Mouse (Mus musculus) liver, embryonic 15.5 days (tissue): ENCODE measurements around the gene Grik1. TPM values are rescaled to one million over a fixed set of nuclear protein-coding genes. Genes with fewer than 3 reads are reported as not detected.

Source experiments
- ATAC-seq: fragments of 200-750 bp; cut with Nextera tagmentation; 2 replicates; pipeline ENCODE4 v1.8.0; 2017; ENCODE audit warnings: moderate number of reproducible peaks, mild to moderate bottlenecking, moderate library complexity; ENCODE audit not compliant: insufficient read depth
- H3K27ac ChIP-seq: fragments of 300-500 bp; sonication (generic); replicated peaks from 2 replicates; pipeline ENCODE4 v1.5.1; 2015; ENCODE audit warnings: mild to moderate bottlenecking, inconsistent platforms
- H3K27me3 ChIP-seq: fragments of 300-500 bp; sonication (generic); 2 replicates; pipeline ENCODE4 v1.6.1; 2015; ENCODE audit warnings: mild to moderate bottlenecking, inconsistent platforms
- H3K36me3 ChIP-seq: fragments of 300-500 bp; sonication (generic); replicated peaks from 2 replicates; pipeline ENCODE4 v1.6.1; 2015; ENCODE audit warnings: moderate library complexity, mild to moderate bottlenecking, inconsistent platforms
- H3K4me1 ChIP-seq: fragments of 300-500 bp; sonication (generic); replicated peaks from 2 replicates; pipeline ENCODE4 v1.6.1; 2015; ENCODE audit warnings: inconsistent platforms
- H3K4me2 ChIP-seq: fragments of 300-500 bp; sonication (generic); 2 replicates; pipeline ENCODE4 v1.6.1; 2015; ENCODE audit warnings: moderate library complexity, mild to moderate bottlenecking, inconsistent platforms
- H3K4me3 ChIP-seq: fragments of 300-500 bp; sonication (generic); replicated peaks from 2 replicates; pipeline ENCODE4 v1.5.1; 2015; ENCODE audit warnings: mild to moderate bottlenecking, inconsistent platforms
- H3K9ac ChIP-seq: fragments of 300-500 bp; sonication (generic); 2 replicates; pipeline ENCODE4 v1.6.1; 2015; ENCODE audit warnings: moderate library complexity, mild to moderate bottlenecking, inconsistent platforms
- H3K9me3 ChIP-seq: fragments of 300-500 bp; sonication (generic); replicated peaks from 2 replicates; pipeline ENCODE4 v1.6.1; 2016; ENCODE audit warnings: inconsistent platforms
- WGBS: fragments of 180-500 bp; shearing (Covaris S2); methylation state at CpG from one replicate; pipeline ENCODE4 v1.1.7; 2015; ENCODE audit warnings: mixed read lengths; ENCODE audit not compliant: insufficient replicate concordance; 5-methylcytosine and 5-hydroxymethylcytosine counted together
- polyA plus RNA-seq: library from polyadenylated mRNA; unstranded; fragments of >200 nt; fragmentation: Nextera tagmentation; extraction: Ambion mirVana; gene quantifications from 2 replicates; pipeline ENCODE4 v1.2.1, GENCODE M21; 2015

Gene Grik1
- polyA plus RNA-seq, 1 experiment from 2014 or later = not detected

DNA sequence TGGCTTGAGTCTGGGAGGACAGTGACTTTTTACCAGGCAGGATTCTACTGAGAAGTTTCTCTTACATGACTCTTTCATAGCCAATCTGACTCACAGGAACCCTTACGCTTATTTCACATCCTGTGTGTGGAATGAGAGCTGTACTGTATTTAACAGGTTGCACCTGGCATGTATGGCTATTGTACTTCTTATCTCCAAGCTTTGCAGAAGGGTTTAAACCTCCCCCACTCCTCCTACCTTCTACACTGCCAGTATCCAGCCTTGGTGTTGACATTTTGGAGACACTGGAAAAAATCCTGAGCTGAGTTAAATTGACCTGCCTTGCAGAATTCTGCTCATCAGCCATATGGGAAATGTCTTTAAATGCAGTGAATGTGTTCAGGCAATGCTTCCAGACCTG is 361.4 kb downstream of the Grik1 start:
- H3K27ac ChIP-seq = no peak overlapping the region
- H3K27me3 ChIP-seq = no peaks in the 10 kb centered on the region
- 58% methylated on average over 1 of the region's 1 CpGs for WGBS
- H3K4me3 ChIP-seq = no peak overlapping the region
- no peaks in the 10 kb centered on the region for H3K4me1 ChIP-seq
- no peak for ATAC-seq
- no peak overlapping the region for H3K9ac ChIP-seq
- H3K4me2 ChIP-seq = no peak overlapping the region
- H3K36me3 ChIP-seq = no peaks in the 10 kb centered on the region
- H3K9me3 ChIP-seq = no peaks in the 10 kb centered on the region

DNA sequence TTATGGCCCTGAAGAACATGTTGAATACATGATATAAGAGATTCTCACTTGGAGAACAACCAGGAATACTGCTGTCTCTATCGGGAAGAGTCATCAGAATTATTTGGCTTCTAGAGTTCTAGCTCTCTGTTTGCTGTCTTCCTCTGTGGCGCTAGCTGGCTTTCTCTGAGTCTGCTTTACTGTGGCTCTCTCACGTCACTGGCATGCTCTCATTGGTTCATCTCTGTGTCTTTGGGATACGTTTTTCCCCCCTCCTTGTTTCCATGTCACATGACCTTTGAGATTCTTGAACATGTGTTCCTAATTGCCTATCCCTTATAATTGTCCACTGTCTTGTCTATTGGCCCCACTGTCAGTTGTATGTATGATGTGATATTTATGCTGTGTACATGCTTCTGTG is 372.2 kb downstream of the Grik1 start:
- Histone ChIP-seq H3K4me3 (no peak overlapping the region), H3K36me3 (no peaks in the 10 kb centered on the region), H3K27me3 (no peaks in the 10 kb centered on the region), H3K4me2 (no peak overlapping the region), H3K4me1 (no peaks in the 10 kb centered on the region), H3K9ac (no peak overlapping the region), H3K9me3 (no peaks in the 10 kb centered on the region), H3K27ac (no peak overlapping the region)
- WGBS = 55% methylated on average over 4 of the region's 4 CpGs
- no peak for ATAC-seq

DNA sequence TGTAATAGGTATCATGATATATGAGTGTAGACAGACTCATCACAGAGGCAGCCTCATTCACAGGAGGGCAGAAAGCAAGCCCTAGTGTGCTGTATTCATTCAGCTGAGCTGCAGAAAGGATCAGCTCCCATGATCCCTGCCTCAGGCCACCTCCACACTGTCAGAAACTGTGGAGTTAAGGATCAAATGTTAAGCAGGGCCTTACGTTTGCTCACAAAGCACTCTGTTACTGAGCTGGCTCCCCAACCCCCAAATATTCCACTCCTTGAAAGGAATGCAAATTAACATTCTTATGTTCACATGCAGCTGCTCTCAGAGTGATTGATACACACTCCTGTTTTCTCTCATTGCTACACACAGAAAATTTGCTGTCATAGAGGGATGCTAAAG is 372.9 kb downstream of the Grik1 start:
- WGBS = 52% methylated on average over 1 of the region's 1 CpGs
- Histone ChIP-seq H3K4me1 (no peaks in the 10 kb centered on the region), H3K4me2 (no peak overlapping the region), H3K9me3 (no peaks in the 10 kb centered on the region), H3K4me3 (no peak overlapping the region), H3K36me3 (no peaks in the 10 kb centered on the region), H3K27me3 (no peaks in the 10 kb centered on the region), H3K27ac (no peak overlapping the region), H3K9ac (no peak overlapping the region)
- no peak for ATAC-seq

DNA sequence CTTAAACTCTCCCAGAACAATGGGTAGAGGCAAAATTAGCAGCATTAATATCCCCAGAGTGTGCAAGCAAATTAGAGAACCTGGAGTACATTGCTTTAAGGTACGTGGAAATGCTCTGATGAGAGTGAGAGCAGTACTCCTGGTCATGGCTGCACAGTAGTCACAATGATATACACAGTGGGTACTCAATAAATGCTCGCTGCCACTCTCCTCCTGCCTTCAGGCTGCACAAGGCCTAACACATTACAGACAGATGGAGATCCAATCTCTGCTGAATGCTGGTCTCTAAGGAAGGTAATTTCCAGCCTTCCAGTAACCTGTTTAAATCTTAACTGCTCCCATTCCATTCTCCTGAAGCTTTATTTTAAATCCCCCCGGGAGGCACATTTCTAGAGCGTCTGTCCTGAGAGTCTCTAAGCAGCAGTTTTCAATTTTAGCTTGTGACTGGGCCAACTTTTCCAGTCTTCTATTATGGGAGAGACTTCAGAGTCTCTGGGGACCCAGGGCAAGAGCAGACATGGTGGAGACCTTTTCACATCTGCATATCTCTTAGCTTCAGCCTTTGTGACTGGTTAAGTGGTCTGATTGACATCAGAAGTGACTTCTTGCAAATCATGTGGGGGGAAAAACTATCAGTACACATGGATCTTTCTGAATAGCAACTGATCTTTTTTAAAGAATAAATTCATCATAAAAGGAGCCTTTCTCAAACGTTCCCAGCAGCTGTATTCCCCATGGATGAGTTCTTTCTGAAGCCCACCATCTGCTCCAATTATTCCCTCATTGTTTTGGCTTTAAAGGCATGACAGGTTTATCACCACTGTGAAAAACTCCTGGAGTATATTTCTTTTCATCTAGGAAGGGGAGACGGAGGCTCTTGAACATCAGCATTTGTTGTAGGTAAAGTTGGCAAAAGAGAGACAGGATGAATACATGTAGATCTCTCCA is 373.6 kb downstream of the Grik1 start:
- Histone ChIP-seq H3K9me3 (no peaks in the 10 kb centered on the region), H3K9ac (no peak overlapping the region), H3K4me3 (no peak overlapping the region), H3K27ac (no peak overlapping the region), H3K36me3 (no peaks in the 10 kb centered on the region), H3K4me2 (no peak overlapping the region), H3K4me1 (no peaks in the 10 kb centered on the region), H3K27me3 (no peaks in the 10 kb centered on the region)
- 45% methylated on average over 6 of the region's 6 CpGs for WGBS
- ATAC-seq = no peak

DNA sequence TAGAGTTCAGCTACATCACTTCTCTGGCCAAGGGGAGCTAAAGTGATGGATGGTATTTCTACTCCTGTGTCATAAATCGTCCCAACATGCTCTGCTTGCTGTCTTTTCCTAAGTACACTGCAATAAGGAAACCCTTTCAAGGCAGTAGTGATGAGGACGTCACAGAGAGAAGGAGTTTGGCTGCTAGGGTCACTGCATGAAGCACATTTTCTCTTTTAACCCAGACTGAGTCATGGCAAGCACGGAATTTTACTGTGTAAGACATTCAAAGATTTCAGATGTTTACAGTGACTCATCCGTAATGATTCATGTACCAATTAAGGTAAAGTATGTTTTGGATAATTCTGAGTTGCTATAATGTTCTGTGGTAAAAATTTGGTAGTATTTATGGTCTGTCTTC is 374.9 kb downstream of the Grik1 start:
- Histone ChIP-seq H3K4me3 (no peak overlapping the region), H3K4me2 (no peak overlapping the region), H3K27ac (no peak overlapping the region), H3K9ac (no peak overlapping the region), H3K27me3 (no peaks in the 10 kb centered on the region), H3K36me3 (no peaks in the 10 kb centered on the region), H3K9me3 (no peaks in the 10 kb centered on the region), H3K4me1 (no peaks in the 10 kb centered on the region)
- ATAC-seq = no peak
- 45% methylated on average over 4 of the region's 4 CpGs for WGBS

DNA sequence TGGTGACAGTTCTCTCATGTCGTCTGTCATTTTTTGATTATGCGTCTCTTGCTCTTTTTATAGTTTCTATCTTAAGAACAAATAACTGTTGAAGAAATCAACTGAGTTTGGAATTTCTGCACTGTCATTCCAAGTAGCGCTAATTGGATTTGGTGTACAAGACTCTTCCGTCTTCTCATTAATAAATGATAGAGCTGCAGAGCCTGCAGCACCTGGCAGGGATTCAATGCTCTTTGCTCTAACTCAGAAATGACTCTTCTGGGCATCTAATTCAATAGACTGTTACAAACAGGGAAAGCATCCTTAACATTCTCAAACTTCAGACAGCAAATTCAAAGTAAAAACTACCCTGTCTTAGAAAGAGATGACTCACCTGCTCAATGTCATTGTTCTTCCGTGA is 376.3 kb downstream of the Grik1 start:
- Histone ChIP-seq H3K4me3 (no peak overlapping the region), H3K9me3 (no peaks in the 10 kb centered on the region), H3K27ac (no peak overlapping the region)

DNA sequence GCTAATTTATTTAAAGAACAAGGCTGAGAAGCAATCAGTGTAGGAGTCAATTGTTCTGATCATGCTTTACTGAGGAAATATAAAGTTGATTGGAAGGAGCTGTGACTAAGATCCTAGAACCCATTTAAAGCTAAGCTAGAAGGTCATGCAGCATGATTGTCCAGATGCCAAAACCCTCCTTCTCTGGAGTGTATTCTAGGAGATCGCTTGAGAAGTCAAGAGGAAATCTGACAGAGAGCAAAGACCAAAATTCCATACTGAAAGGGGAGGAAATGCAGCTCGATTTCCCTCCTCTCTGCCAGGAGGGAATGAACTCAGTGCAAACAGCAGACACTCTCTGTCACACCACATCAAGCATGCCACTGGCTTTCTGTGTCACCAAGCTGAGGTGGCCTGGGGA is 378.9 kb downstream of the Grik1 start:
- H3K4me3 ChIP-seq = no peak overlapping the region
- WGBS = 41% methylated on average over 2 of the region's 2 CpGs
- no peak overlapping the region for H3K4me2 ChIP-seq
- no peak for ATAC-seq
- no peak overlapping the region for H3K9ac ChIP-seq
- no peaks in the 10 kb centered on the region for H3K36me3 ChIP-seq
- no peaks in the 10 kb centered on the region for H3K9me3 ChIP-seq
- no peaks in the 10 kb centered on the region for H3K27me3 ChIP-seq
- H3K27ac ChIP-seq = no peak overlapping the region
- no peaks in the 10 kb centered on the region for H3K4me1 ChIP-seq

More for the DNA sequence above, 376.3 kb downstream of the Grik1 start:
- H3K4me2 ChIP-seq = no peak overlapping the region
- H3K27me3 ChIP-seq = no peaks in the 10 kb centered on the region
- WGBS = 72% methylated on average over 5 of the region's 5 CpGs
- no peaks in the 10 kb centered on the region for H3K36me3 ChIP-seq
- no peak overlapping the region for H3K9ac ChIP-seq
- ATAC-seq = no peak
- no peaks in the 10 kb centered on the region for H3K4me1 ChIP-seq

DNA sequence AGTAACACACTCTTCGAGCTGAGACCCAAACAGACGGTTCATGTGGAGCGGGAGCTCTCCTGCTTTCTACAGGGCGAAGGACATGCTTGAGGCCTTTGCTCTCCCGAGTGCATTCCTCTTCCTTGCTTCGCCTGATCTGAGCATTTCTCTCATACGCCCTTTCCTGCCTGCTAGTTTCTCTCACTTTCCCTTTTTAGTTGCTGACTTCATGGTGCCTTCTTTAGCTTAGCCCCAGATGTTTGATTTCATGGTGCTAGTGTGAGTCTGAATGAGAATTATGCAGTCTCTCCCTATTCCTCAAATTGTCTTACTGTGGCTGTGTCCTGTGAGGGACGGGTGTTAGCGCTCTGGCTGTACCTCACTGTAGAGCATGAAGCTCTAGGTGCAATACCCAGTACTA is 388.0 kb downstream of the Grik1 start:
- Histone ChIP-seq H3K9ac (no peak overlapping the region), H3K27ac (no peak overlapping the region), H3K27me3 (no peaks in the 10 kb centered on the region), H3K4me3 (no peak overlapping the region), H3K36me3 (no peaks in the 10 kb centered on the region), H3K9me3 (no peaks in the 10 kb centered on the region), H3K4me2 (no peak overlapping the region), H3K4me1 (no peaks in the 10 kb centered on the region)
- WGBS = 65% methylated on average over 9 of the region's 9 CpGs
- ATAC-seq = no peak

DNA sequence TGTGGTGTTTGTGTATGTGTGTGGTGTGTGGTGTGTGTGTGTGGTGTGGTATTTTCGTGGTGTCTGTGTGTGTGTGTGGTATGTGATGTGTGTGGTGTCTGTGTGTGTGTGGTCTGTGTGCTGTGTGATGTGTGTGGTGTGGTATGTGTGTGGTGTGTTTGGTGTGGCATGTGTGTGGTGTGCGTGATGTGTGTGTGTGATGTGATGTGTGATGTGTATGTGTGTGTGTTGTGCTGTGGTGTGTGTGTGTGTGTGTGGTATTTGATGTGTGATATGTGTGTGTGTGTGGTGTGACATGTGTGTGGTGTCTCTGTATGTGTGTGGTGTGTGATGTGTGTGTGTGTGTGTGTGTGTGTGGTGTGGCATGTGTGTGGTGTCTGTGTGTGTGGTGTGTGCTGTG is 388.9 kb downstream of the Grik1 start:
- Histone ChIP-seq H3K36me3 (no peaks in the 10 kb centered on the region), H3K4me2 (no peak overlapping the region), H3K9ac (no peak overlapping the region), H3K27me3 (no peaks in the 10 kb centered on the region), H3K4me3 (no peak overlapping the region), H3K4me1 (no peaks in the 10 kb centered on the region), H3K27ac (no peak overlapping the region), H3K9me3 (no peaks in the 10 kb centered on the region)
- WGBS = 53% methylated on average over 2 of the region's 2 CpGs
- no peak for ATAC-seq

DNA sequence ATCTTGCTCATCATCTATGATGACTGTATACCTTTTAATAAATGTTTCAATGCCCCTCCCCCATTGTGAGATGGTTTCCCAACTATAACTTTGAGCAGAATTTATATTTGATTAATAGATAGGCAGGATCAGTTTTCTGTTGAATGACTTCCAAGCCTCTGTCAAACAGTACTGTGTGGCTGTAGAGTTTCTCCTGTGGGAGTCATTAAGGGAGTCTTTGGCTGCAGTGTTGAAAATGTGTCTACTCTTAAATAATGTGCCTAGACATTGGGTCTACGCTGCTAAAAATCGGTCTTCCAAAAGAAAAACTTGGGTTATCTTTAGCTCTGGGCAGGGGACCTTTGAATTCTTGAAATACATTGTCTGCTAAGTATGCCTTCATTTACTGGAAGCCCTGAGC is 414.1 kb downstream of the Grik1 start:
- ATAC-seq = no peak
- H3K36me3 ChIP-seq = no peaks in the 10 kb centered on the region
- WGBS = 73% methylated on average over 2 of the region's 2 CpGs
- H3K4me3 ChIP-seq = no peak overlapping the region
- no peak overlapping the region for H3K27ac ChIP-seq
- no peak overlapping the region for H3K4me2 ChIP-seq
- H3K27me3 ChIP-seq = no peaks in the 10 kb centered on the region
- no peaks in the 10 kb centered on the region for H3K4me1 ChIP-seq
- no peak overlapping the region for H3K9ac ChIP-seq
- H3K9me3 ChIP-seq = no peaks in the 10 kb centered on the region

DNA sequence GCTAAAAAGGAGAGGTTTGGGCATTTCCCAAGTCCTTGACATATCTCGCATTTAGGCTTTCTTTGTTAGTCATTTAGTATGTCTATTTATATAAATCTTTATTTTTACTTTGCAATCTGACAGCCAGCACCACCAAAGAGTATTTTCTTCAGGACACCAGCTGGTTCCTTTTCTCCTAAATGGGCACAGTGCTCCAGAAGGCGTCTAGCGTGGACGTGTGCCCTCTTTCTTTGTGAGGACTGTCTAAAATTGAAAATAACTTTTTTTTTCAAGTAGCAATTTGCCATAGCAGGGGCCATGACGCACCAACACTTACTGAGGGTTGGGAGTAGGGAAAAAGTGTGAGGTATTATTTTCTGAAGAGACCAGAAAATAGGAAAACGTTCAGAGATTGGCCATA is 425.5 kb downstream of the Grik1 start:
- ATAC-seq = no peak
- H3K27ac ChIP-seq = no peak overlapping the region
- no peak overlapping the region for H3K4me2 ChIP-seq
- no peaks in the 10 kb centered on the region for H3K27me3 ChIP-seq
- no peaks in the 10 kb centered on the region for H3K36me3 ChIP-seq
- no peak overlapping the region for H3K4me3 ChIP-seq
- H3K4me1 ChIP-seq = no peaks in the 10 kb centered on the region
- 65% methylated on average over 6 of the region's 6 CpGs for WGBS
- no peak overlapping the region for H3K9ac ChIP-seq
- H3K9me3 ChIP-seq = no peaks in the 10 kb centered on the region

DNA sequence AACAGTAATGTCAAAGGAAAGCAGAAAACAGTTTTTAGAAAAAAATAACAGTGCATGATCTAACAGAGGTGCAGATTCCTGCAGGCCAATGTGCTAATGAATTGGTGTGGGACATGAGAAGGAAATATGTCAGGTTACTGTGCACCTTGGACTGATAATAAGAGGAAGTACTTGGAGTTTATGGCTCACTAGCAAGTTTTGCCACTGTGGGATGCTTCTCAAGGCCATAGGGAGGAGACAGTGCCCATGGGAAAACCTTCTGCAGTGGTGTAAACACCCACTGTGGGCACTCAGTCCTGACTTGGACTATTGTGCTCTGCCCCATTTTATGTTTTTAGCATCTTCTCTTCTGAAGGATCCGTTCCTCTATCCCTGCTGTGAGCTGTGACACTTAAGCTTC is 428.3 kb downstream of the Grik1 start:
- Histone ChIP-seq H3K27ac (no peak overlapping the region), H3K27me3 (no peaks in the 10 kb centered on the region), H3K36me3 (no peaks in the 10 kb centered on the region), H3K4me2 (no peak overlapping the region), H3K9me3 (no peaks in the 10 kb centered on the region), H3K9ac (no peak overlapping the region), H3K4me1 (no peaks in the 10 kb centered on the region), H3K4me3 (no peak overlapping the region)
- ATAC-seq = no peak
- 44% methylated on average over 1 of the region's 1 CpGs for WGBS
